Mouse (Mus musculus): ENCODE results near the gene Sirt3.

The Sirt3 gene

DNA sequence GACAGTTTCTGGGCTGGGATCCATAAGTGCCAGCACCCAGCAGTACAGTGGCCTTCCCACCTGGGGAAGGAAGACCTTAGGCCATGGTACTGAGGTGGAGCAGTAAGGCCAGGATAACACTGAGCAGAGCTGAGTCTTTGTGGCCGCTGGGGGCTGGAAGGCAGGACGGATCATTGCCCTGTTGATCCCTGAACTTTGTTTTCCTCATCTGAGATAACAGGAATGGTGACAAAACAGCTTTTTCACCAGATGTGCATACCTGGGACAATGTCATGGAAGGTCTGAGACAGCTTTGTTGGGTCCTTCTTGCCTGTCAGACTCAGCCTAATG lies 46.4 kb downstream of the Sirt3 start:
- in situ Hi-C loops (cut with MboI; ENCODE audit: low pct_unique_long_range_greater_than_20kb in 1 of 2, low sequenced_read_pairs in 2 of 2, unreplicated experiment in 1 of 2) = no loop called here

DNA sequence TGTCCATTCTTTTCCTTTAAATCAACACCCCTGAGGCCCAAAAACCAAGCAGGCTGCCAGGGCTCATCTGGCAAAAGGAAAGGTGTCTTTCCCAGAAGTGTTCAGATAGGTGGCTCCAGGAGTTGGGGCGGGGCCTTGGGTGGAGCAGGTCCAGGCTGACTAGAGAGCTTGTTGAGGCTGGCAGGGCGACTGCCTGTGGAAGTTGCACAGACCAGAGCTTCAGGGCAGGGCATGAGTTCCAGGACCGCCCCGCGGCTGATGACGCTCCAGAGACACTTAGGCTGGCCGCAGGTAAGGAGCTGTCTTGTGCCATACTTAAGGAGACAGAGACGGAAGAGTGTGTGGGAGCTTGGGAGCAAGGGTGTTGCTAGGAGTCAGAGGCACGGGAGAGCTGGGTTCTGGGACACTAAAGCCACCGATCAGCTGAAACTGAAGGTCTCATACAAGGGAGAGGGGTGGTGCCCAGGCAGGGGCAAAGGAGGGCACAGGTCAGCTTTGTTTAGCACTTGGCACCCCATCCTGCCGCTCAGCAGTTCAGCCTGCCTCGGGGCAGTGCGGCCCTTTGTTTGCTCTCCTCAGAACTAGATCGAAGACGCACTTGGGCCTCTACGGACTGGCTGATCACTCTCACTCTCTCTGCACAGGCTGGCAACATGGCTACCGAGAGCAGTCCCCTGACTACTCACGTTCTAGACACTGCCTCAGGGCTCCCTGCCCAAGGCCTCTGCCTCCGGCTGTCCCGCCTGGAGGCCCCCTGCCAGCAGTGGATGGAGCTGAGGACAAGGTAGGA lies 46.9 kb downstream of the Sirt3 start, which contains the start of gene Urah:
TSS of gene Urah (plus strand) at position 51 of the 790 bp plus-strand sequence.
- in situ Hi-C loops (cut with MboI; ENCODE audit: low pct_unique_long_range_greater_than_20kb in 1 of 2, low sequenced_read_pairs in 2 of 2, unreplicated experiment in 1 of 2) = no loop called here

- in situ Hi-C loops (cut with MboI; ENCODE audit: low pct_unique_long_range_greater_than_20kb in 1 of 2, low sequenced_read_pairs in 2 of 2, unreplicated experiment in 1 of 2) = no loop called here
Measured at GRCm38 (mm10) chr7:140833341-140833740, 48.8 kb downstream of the Sirt3 start.

GRCm38 (mm10) chr7:140831447-140831846 lies 50.7 kb downstream of the Sirt3 start:
- in situ Hi-C loops (cut with MboI; ENCODE audit: low pct_unique_long_range_greater_than_20kb in 1 of 2, low sequenced_read_pairs in 2 of 2, unreplicated experiment in 1 of 2) = no loop called here

- in situ Hi-C loops (cut with MboI; ENCODE audit: low pct_unique_long_range_greater_than_20kb in 1 of 2, low sequenced_read_pairs in 2 of 2, unreplicated experiment in 1 of 2) = no loop called here
Measured at GRCm38 (mm10) chr7:140828171-140828881, 53.8 kb downstream of the Sirt3 start.

GRCm38 (mm10) chr7:140822731-140823130 lies 59.4 kb downstream of the Sirt3 start:
- in situ Hi-C loops (cut with MboI; ENCODE audit: low pct_unique_long_range_greater_than_20kb in 1 of 2, low sequenced_read_pairs in 2 of 2, unreplicated experiment in 1 of 2) = no loop called here

DNA sequence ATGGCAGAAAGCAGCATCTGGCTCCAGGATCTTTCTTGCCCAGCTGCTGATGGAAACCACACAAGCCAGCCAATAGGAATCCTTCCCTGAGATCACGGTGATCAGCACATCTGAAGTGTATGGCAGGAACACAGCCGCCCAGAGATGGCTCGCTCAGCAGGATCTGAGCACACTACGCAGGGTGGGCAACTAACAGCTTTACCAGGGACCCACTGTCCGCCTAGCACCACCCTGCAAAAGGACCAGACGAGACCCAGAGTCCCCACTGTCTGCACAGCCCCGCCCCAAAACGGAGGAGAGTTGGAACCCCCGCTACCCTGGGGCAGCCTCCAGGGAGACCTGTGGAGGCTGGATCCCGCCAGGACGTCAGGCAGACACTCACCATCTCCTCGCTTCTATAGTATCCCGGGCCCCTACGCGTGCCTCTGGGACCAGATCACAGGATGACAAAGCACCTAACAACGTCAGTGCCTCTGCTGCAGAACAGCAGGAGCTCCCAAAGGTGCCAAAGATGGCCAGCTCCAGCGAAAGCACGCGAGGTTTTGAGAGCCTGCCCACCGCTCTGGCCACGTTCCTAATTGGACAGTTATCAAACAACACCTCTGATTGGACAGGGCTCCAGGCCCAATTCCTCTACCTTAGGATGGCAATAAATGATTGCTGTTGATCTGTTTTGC lies 60.3 kb downstream of the Sirt3 start, which contains the start of gene Zfp941:
TSS of gene Zfp941 (minus strand) at position 526 of the 677 bp plus-strand sequence.
- in situ Hi-C loops (cut with MboI; ENCODE audit: low pct_unique_long_range_greater_than_20kb in 1 of 2, low sequenced_read_pairs in 2 of 2, unreplicated experiment in 1 of 2) = no loop called here

DNA sequence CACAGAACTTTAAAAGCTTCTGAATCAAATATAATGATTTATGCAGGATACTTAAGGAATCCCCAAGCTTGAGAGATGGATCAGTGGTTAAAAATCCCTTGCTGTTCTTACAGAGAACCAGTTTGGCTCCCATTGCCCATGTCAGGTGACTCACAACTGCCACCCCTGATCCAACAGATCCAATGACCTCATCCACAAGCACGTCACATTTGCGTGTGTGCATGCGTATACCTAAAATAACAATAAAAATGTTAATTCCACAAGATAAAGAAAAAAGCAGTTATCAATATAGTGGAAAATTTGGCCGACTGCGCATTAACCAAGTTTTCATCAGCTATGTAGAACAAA lies 60.8 kb downstream of the Sirt3 start:
- in situ Hi-C loops (cut with MboI; ENCODE audit: low pct_unique_long_range_greater_than_20kb in 1 of 2, low sequenced_read_pairs in 2 of 2, unreplicated experiment in 1 of 2) = no loop called here

DNA sequence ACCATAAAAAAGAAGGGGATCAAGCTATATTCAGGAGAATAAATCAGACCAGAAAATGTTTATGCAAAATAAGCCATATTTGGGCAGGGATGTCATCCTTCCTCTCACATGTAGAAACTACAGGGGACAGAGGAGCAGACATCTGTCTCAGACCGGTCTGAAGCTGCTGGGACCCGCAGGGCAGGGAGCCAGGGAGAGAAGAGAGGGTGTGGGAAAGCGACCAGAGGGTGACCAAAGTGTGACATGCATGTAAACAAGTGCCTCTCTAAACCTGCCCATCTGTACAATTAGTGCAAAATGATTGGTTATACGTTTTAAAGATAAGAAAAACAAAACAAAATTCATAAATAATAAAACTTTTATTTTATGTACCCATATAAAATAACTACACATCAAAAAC lies 61.9 kb downstream of the Sirt3 start:
- in situ Hi-C loops (cut with MboI; ENCODE audit: low pct_unique_long_range_greater_than_20kb in 1 of 2, low sequenced_read_pairs in 2 of 2, unreplicated experiment in 1 of 2) = no loop called here

Data from mouse embryonic stem cell (cell line).